Mouse (Mus musculus) testis, adult 2 months (tissue): Measurements from ENCODE around the gene Zfhx3.

Experiments used
- CTCF ChIP-seq: fragments of 200-500 bp; IDR thresholded peaks from 2 replicates; pipeline ENCODE4 v1.5.1; 2012; ENCODE audit warnings: low read depth, mild to moderate bottlenecking, inconsistent platforms, low read length, moderate library complexity; ENCODE audit not compliant: control insufficient read depth, insufficient read depth, insufficient replicate concordance
- POLR2A ChIP-seq: fragments of 200-500 bp; IDR thresholded peaks from 2 replicates; pipeline ENCODE4 v1.6.1; 2012; ENCODE audit warnings: low read depth, mild to moderate bottlenecking, inconsistent platforms, low read length, moderate library complexity; ENCODE audit not compliant: control insufficient read depth

DNA sequence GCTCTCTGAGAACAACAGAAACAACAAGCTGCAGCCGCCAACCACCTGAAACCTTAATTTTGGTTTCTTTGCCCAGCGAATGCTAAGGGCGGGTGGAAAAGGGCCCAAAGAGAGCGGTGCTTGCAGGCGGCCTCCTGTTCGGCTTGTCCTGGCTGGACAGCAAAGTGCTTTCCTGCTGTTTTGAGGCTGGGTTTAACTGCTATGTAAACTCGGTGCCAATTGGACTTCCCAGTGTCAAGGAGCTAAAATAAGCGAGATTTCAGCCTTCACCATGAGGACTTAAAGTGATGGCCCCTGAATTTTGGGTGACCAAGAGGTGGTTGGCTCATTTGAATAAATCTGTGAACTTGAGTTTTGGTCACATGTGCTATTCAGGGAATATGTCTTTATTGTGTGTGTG lies 775.1 kb downstream of the Zfhx3 start:
- TF ChIP-seq POLR2A (no peak), CTCF (no peak)
